Mouse (Mus musculus) gastrocnemius, postnatal 36 days (tissue): ENCODE measurements around the gene Mgat3. TPM values are rescaled to one million over a fixed set of nuclear protein-coding genes. Genes with fewer than 3 reads are reported as not detected.

Source experiments
- DNase-seq, 2 experiments: peaks; one replicate each; pipeline ENCODE4 v3.0.0; 2022
- intact Hi-C: fragments of 180-260 bp; cut with DNase I; formaldehyde crosslinking; loops from one replicate; pipeline ENCODE4 v1.15.1; 2025
- total RNA-seq, 2 experiments: library from RNA; stranded (reverse); gene quantifications; 2 replicates each; pipeline ENCODE4 v1.2.3; 2021

Gene Mgat3
- total RNA-seq, 2 experiments from 2014 or later: 0.64 to 0.96 TPM

GRCm38 (mm10) chr15:80219705-80220657, 46.5 kb downstream of the Mgat3 start:
- no peak for DNase-seq
- intact Hi-C loops: loop anchor here (5.0 kb wide), 1 partner anchor 108 kb away; no protein-coding TSS in a partner anchor

GRCm38 (mm10) chr15:80221031-80221430, 47.5 kb downstream of the Mgat3 start:
- intact Hi-C loops: loop anchor here (5.0 kb wide), 1 partner anchor 109 kb away; no protein-coding TSS in a partner anchor
- no peak for DNase-seq

- intact Hi-C loops: loop anchor here (5.0 kb wide), 1 partner anchor 111 kb away; no protein-coding TSS in a partner anchor
- no peak for DNase-seq
These were observed 50.2 kb downstream of the Mgat3 start for GRCm38 (mm10) chr15:80223751-80224150.

- intact Hi-C loops: no loop called here
- peak; percentile 54 to 68 for DNase-seq
These were observed 51.7 kb downstream of the Mgat3 start for GRCm38 (mm10) chr15:80225208-80225607.

- intact Hi-C loops: loop anchor here (2.0 kb wide), 1 partner anchor 35 kb away; no protein-coding TSS in a partner anchor
- peak in 1 of 2 experiments; percentile 35 for DNase-seq
These were observed 52.3 kb downstream of the Mgat3 start for GRCm38 (mm10) chr15:80225796-80226195.

GRCm38 (mm10) chr15:80228071-80228800, 54.7 kb downstream of the Mgat3 start:
- DNase-seq: no peak

GRCm38 (mm10) chr15:80232331-80232730, 58.8 kb downstream of the Mgat3 start:
- no peak for DNase-seq
- intact Hi-C loops: loop anchor here (10.0 kb wide), 1 partner anchor 298 kb away; no protein-coding TSS in a partner anchor

More at GRCm38 (mm10) chr15:80228071-80228800, 54.7 kb downstream of the Mgat3 start:
- intact Hi-C loops: no loop called here

GRCm38 (mm10) chr15:80233053-80233452, 59.5 kb downstream of the Mgat3 start:
- intact Hi-C loops: loop anchor here (10.0 kb wide), 1 partner anchor 298 kb away; no protein-coding TSS in a partner anchor
- DNase-seq: no peak

- intact Hi-C loops: loop anchor here (10.0 kb wide), 1 partner anchor 299 kb away; no protein-coding TSS in a partner anchor
- DNase-seq: peak; percentile 96 to 97
These were observed 60.4 kb downstream of the Mgat3 start, which contains the start of gene Mief1 for GRCm38 (mm10) chr15:80233733-80234509. Gene Mief1, plus strand, starts transcription at chr15:80234018.

- no peak for DNase-seq
- intact Hi-C loops: loop anchor here (10.0 kb wide), 1 partner anchor 301 kb away; no protein-coding TSS in a partner anchor
These were observed 62.0 kb downstream of the Mgat3 start, which contains the start of gene AC140267.1 for GRCm38 (mm10) chr15:80235535-80235934. Gene AC140267.1, plus strand, starts transcription at chr15:80235835.

GRCm38 (mm10) chr15:80248135-80248534, 74.6 kb downstream of the Mgat3 start:
- DNase-seq: no peak
- intact Hi-C loops: no loop called here

- DNase-seq: no peak
- intact Hi-C loops: no loop called here
These were observed 75.1 kb downstream of the Mgat3 start for GRCm38 (mm10) chr15:80248596-80248995.

GRCm38 (mm10) chr15:80249672-80250071, 76.2 kb downstream of the Mgat3 start:
- intact Hi-C loops: no loop called here
- no peak for DNase-seq

GRCm38 (mm10) chr15:80250586-80250985, 77.1 kb downstream of the Mgat3 start:
- intact Hi-C loops: no loop called here
- no peak for DNase-seq

- no peak for DNase-seq
- intact Hi-C loops: no loop called here
These were observed 80.0 kb downstream of the Mgat3 start for GRCm38 (mm10) chr15:80253530-80253929.

- intact Hi-C loops: no loop called here
- DNase-seq: no peak
These were observed 80.7 kb downstream of the Mgat3 start for GRCm38 (mm10) chr15:80254207-80254606.

- DNase-seq: peak; percentile 97 to 99
- intact Hi-C loops: no loop called here
These were observed 81.5 kb downstream of the Mgat3 start, which contains the start of gene Atf4 for GRCm38 (mm10) chr15:80254847-80255645. Gene Atf4, plus strand, starts transcription at chr15:80255184.

- DNase-seq: peak; percentile 79
- intact Hi-C loops: no loop called here
These were observed 82.2 kb downstream of the Mgat3 start for GRCm38 (mm10) chr15:80255646-80256121.

GRCm38 (mm10) chr15:80256242-80256641, 82.7 kb downstream of the Mgat3 start:
- DNase-seq: no peak
- intact Hi-C loops: no loop called here
